8 mouse cellular contexts compared by ENCODE assay signal in the genomic region with DNA sequence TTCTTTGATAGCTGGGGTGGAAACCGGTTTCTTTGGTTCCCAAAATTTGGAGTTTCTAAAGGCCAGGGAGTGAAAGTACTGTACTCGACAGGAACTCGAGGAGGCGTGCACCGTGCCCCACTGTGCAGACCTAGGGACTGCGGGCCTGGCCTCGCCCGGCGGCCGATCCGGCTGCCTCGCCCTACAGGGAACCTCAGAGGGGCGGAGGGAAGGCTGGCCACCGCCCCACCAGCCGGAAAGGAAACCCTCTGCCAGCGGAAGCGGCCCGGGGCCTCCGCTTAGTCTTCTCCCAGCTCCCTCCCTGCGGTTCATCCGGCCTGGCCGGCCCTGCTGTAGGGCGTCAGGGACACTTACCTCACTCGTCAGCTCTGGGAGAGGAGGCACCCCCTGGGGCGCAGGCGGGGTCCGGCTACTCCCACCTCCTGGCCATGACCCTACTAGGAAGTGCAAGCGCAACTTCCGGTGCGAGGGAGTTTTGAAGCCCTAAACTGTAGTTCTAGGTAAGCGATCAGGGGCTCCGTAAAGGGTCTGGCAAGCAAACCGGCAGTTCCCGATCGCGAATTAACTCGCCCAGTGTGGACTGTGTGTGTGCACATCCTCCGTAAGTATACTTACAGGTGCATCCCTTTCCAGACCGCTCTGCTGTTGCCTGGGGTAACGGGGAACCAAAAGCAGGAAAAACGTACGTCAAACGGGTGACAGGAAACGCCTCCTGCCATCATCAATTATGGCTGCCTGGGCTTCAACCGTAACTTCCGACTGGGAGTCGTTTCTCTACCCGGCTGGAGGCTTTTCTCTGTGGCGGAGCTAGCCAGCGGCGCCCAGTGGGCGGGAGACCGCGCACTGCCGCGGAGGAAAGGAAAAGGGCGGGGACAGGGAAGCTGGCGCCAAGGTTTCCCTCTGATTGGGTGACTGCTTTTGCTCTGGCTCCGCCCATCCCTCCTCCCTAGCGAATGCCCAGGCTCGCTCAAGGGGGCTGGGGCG. TPM values are rescaled to one million over a fixed set of nuclear protein-coding genes. Genes with fewer than 3 reads are reported as not detected.
DNase-seq lines count a peak whose midpoint lies in the region; ATAC-seq lines count a peak whose summit lies in the region.

TSS of gene Shoc2 (plus strand) at position 505 of the 984 bp plus-strand sequence.
TSS of gene Bbip1 (minus strand) at position 826 of the 984 bp plus-strand sequence.

- peak within 1 kb of the TSS; percentile 93 for H3K4me3 ChIP-seq in lung, embryonic 16.5 days (ENCODE audit: low read length)

- no peaks in the 10 kb centered on the region for H3K9me3 ChIP-seq in lung, embryonic 16.5 days (ENCODE audit: control insufficient read depth, low read length)

- peak within 1 kb of the TSS; percentile 95 for H3K9ac ChIP-seq in lung, embryonic 16.5 days (ENCODE audit: low read length)

- WGBS in lung, embryonic 16.5 days = under 1% methylated on average over 55 of the region's 62 CpGs

- peak; percentile 99 for DNase-seq in MEL-GATA-1-ER (ENCODE audit: extremely low read depth, low read depth)
- DNase-seq in cerebellum, adult 8-10 months = peak; percentile 97
- peak; percentile 99 for DNase-seq in forelimb bud, embryonic 11.5 days (ENCODE audit: low read depth, low spot score)
- peak; percentile 94 for DNase-seq in layer of hippocampus, adult 9-10 months (ENCODE audit: low spot score)
- peak; percentile 86 for DNase-seq in ovary, postnatal 10 days (ENCODE audit: low spot score)
- peak; percentile 98 to 99 for DNase-seq in thymus, postnatal 10 days (ENCODE audit: low spot score in 2 of 2)

- ATAC-seq in hematopoietic stem cell, adult 5-6 weeks (replicated peaks in 1 of 2; ENCODE audit: insufficient read depth in 1 of 2, low FRiP score in 2 of 2, low TSS enrichment in 1 of 2, low read depth in 1 of 2, poor library complexity in 2 of 2, severe bottlenecking in 2 of 2) = peak; percentile 85 to 89
- peak; percentile 94 for ATAC-seq in lung, embryonic 16.5 days (ENCODE audit: low read depth)

- peak within 1 kb of the TSS; percentile 77 for H3K4me2 ChIP-seq in lung, embryonic 16.5 days (ENCODE audit: low read depth, low read length)

- no peaks in the 10 kb centered on the region for H3K27me3 ChIP-seq in lung, embryonic 16.5 days (ENCODE audit: control insufficient read depth, insufficient read depth, low read depth, low read length)

- peak within 1 kb of the TSS; percentile 99 for H3K27ac ChIP-seq in lung, embryonic 16.5 days (ENCODE audit: low read length)

- peaks cover 15% of the 10 kb centered on the region for H3K4me1 ChIP-seq in lung, embryonic 16.5 days (replicated peaks; ENCODE audit: control insufficient read depth, insufficient read depth, low read length)

- H3K36me3 ChIP-seq in lung, embryonic 16.5 days (ENCODE audit: control insufficient read depth, insufficient read depth, low read length) = no peaks in the 10 kb centered on the region

RNA-seq across cellular contexts. Expression of gene Shoc2, which starts in this region (rescaled TPM):
- 61.1 and 63.8 TPM in 2 replicates for total RNA-seq in hematopoietic stem cell, adult 5-6 weeks (2017)
- polyA plus RNA-seq in lung, embryonic 16.5 days (2015; fragmentation: Nextera tagmentation; extraction: Ambion mirVana) = 45.8 and 49.5 TPM in 2 replicates

RNA-seq across cellular contexts. Expression of gene Bbip1, which starts in this region (rescaled TPM):
- 43.6 and 47.7 TPM in 2 replicates for total RNA-seq in hematopoietic stem cell, adult 5-6 weeks (2017)
- polyA plus RNA-seq in lung, embryonic 16.5 days (2015; fragmentation: Nextera tagmentation; extraction: Ambion mirVana) = 62.2 and 64.4 TPM in 2 replicates

Comparison
In these comparisons a context has a peak if more than half of its experiments do, and no peak if none do; other contexts are left out.
1. Peak in every context shown above with its lines: DNase-seq, ATAC-seq, H3K4me3 ChIP-seq and H3K27ac ChIP-seq.